ENCODE assay signal across 7 mouse cellular contexts in genomic region chr11:117848271-117848984, GRCm38 (mm10). TPM values are rescaled to one million over a fixed set of nuclear protein-coding genes. Genes with fewer than 3 reads are reported as not detected.
A peak's percentile ranks its signal among the peaks of the same experiment; 100 is the strongest.
DNase-seq lines count a peak whose midpoint lies in the region; ATAC-seq and TF ChIP-seq lines count a peak whose summit lies in the region.

No protein-coding gene starts in this region.

- peak; percentile 48 for DNase-seq in ovary, postnatal 14 days (ENCODE audit: low spot score)
- no peak for DNase-seq in ovary, adult 18-20 months (ENCODE audit: low spot score)
- DNase-seq in liver, adult 2 months (ENCODE audit: extremely low read depth, low read depth, low spot score) = peak; percentile 42
- DNase-seq in retina, embryonic 14.5 days (ENCODE audit: low spot score) = no peak

- peak overlapping the region; percentile 88 for H3K4me3 ChIP-seq in bone marrow macrophage, adult 2 months (ENCODE audit: insufficient read depth, low read length)
- H3K4me3 ChIP-seq in heart, embryonic 14.5 days (ENCODE audit: control insufficient read depth in 1 of 2, insufficient read depth in 1 of 2, low read depth in 1 of 2, low read length in 2 of 2) = peak overlapping the region; percentile 83 to 95
- peak overlapping the region; percentile 66 for H3K4me3 ChIP-seq in liver, adult 2 months (ENCODE audit: insufficient read depth, low read depth, low read length)
- H3K4me3 ChIP-seq in myocyte = peak overlapping the region; percentile 88

- ATAC-seq in heart, embryonic 14.5 days (ENCODE audit: insufficient number of reproducible peaks, insufficient read depth, low FRiP score, low read depth) = peak; percentile 64

- peak overlapping the region; percentile 95 for H3K9ac ChIP-seq in heart, embryonic 14.5 days (ENCODE audit: low read length)
- peak overlapping the region; percentile 86 for H3K9ac ChIP-seq in liver, adult 2 months (ENCODE audit: low read depth, low read length)

- no peaks in the 10 kb centered on the region for H3K27me3 ChIP-seq in heart, embryonic 14.5 days (ENCODE audit: control insufficient read depth, insufficient read depth, low read length)
- no peaks in the 10 kb centered on the region for H3K27me3 ChIP-seq in liver, adult 2 months (ENCODE audit: control insufficient read depth, insufficient read depth, low read length)
- no peaks in the 10 kb centered on the region for H3K27me3 ChIP-seq in myocyte (ENCODE audit: control insufficient read depth, insufficient read depth, insufficient read length)

- H3K9me3 ChIP-seq in heart, embryonic 14.5 days (ENCODE audit: control insufficient read depth, low read length) = no peaks in the 10 kb centered on the region

- H3ac ChIP-seq in myocyte (ENCODE audit: control insufficient read depth, insufficient read length) = peak overlapping the region; percentile 52

- TF ChIP-seq POLR2A in bone marrow macrophage, adult 2 months (IDR thresholded peaks at IDR 0.05; ENCODE audit: borderline replicate concordance, low read depth, low read length) = no peak
- 0 out of 2 replicates have a peak, but pooled peaks have one; percentile 25 for TF ChIP-seq POLR2A in liver, adult 2 months (IDR thresholded peaks at IDR 0.05; ENCODE audit: extremely low read depth, insufficient read depth, low read length)
- TF ChIP-seq POLR2A in myocyte (IDR thresholded peaks at IDR 0.05; ENCODE audit: insufficient read length, low read depth) = peak; percentile 34

- peaks cover 18% of the 10 kb centered on the region for H3K4me1 ChIP-seq in bone marrow macrophage, adult 2 months (ENCODE audit: control insufficient read depth, insufficient read depth, low read length)
- peaks cover 11 to 28% of the 10 kb centered on the region in 2 experiments; a peak in 3 of 4 replicates for H3K4me1 ChIP-seq in heart, embryonic 14.5 days (ENCODE audit: control insufficient read depth in 2 of 2, insufficient read depth in 2 of 2, low read length in 2 of 2)
- H3K4me1 ChIP-seq in liver, adult 2 months (ENCODE audit: control insufficient read depth, insufficient read depth, low read length) = peaks cover 19% of the 10 kb centered on the region

- peaks cover 24% of the 10 kb centered on the region for H3K36me3 ChIP-seq in heart, embryonic 14.5 days (ENCODE audit: control insufficient read depth, insufficient read depth, low read length)
- no peaks in the 10 kb centered on the region for H3K36me3 ChIP-seq in liver, adult 2 months (ENCODE audit: control insufficient read depth, insufficient read depth, low read length)
- H3K36me3 ChIP-seq in myocyte (ENCODE audit: control insufficient read depth, insufficient read depth) = peaks cover 11% of the 10 kb centered on the region

- H3K79me2 ChIP-seq in liver, adult 2 months (ENCODE audit: control insufficient read depth, insufficient read depth, low read length) = peaks cover 6% of the 10 kb centered on the region; the same call in 1 of the 2 replicates
- H3K79me2 ChIP-seq in myocyte (ENCODE audit: control insufficient read depth, insufficient read depth) = peaks cover 43% of the 10 kb centered on the region

- TF ChIP-seq CTCF in bone marrow macrophage, adult 2 months (IDR thresholded peaks at IDR 0.05; ENCODE audit: low read depth, low read length) = no peak
- no peak for TF ChIP-seq CTCF in liver, adult 2 months (IDR thresholded peaks at IDR 0.05; ENCODE audit: low read depth, low read length)

- peak overlapping the region; percentile 92 for H3K4me2 ChIP-seq in heart, embryonic 14.5 days (ENCODE audit: low read length)
- peak overlapping the region; percentile 82 for H3K4me2 ChIP-seq in myocyte (ENCODE audit: low read depth)

- WGBS in heart, embryonic 14.5 days = 7% methylated on average over 19 of the region's 19 CpGs
- WGBS in liver, adult 2 months = 1% methylated on average over 19 of the region's 19 CpGs

- H3K27ac ChIP-seq in bone marrow macrophage, adult 2 months (ENCODE audit: insufficient read depth, low read depth, low read length) = peak overlapping the region; percentile 94
- H3K27ac ChIP-seq in heart, embryonic 14.5 days (replicated peaks in 1 of 2; ENCODE audit: control insufficient read depth in 1 of 2, insufficient read depth in 1 of 2, low read depth in 2 of 2, low read length in 2 of 2) = peak overlapping the region; percentile 97 to 100
- peak overlapping the region; percentile 80 for H3K27ac ChIP-seq in liver, adult 2 months (replicated peaks; ENCODE audit: insufficient read depth, low read depth, low read length)

TF ChIP-seq in myocyte, 11 proteins besides CTCF, POLR2A, EP300 and RAD21:
- TF ChIP-seq POLR2AphosphoS2 (IDR thresholded peaks at IDR 0.05; ENCODE audit: insufficient read length, low read depth) (peak; percentile 51), MYOD1 (IDR thresholded peaks at IDR 0.05; ENCODE audit: control insufficient read depth in 1 of 3, insufficient read length in 2 of 3, low read depth in 2 of 3) (no peak)

RNA-seq across cellular contexts. Expression of gene Birc5, which starts 0.6 kb away (rescaled TPM):
- 97.3 and 103 TPM in 2 replicates for polyA plus RNA-seq in bone marrow macrophage, adult 2 months (2012; ENCODE audit: insufficient read depth, insufficient read length, missing spikeins)
- polyA plus RNA-seq in heart, embryonic 14.5 days (2014; fragmentation: Nextera tagmentation; extraction: Ambion mirVana) = 227 and 240 TPM in 2 replicates
- 0.65 and 2.0 TPM in 2 replicates for total RNA-seq in liver, adult 2 months (2014; rRNA removed)
- 0.82 and 0.92 TPM in 2 replicates for polyA plus RNA-seq in liver, adult 2 months (2012; rRNA removed)
- polyA plus RNA-seq in myocyte (2012; fragmentation: generic; extraction: Trizol) = 60.7 TPM

RNA-seq across cellular contexts. Expression of gene Tmem235, which starts 12.1 kb away (rescaled TPM):
- not detected in 2 replicates for polyA plus RNA-seq in bone marrow macrophage, adult 2 months (2012; ENCODE audit: insufficient read depth, insufficient read length, missing spikeins)
- not detected in 2 replicates for polyA plus RNA-seq in heart, embryonic 14.5 days (2014; fragmentation: Nextera tagmentation; extraction: Ambion mirVana)
- not detected in 2 replicates for total RNA-seq in liver, adult 2 months (2014; rRNA removed)
- polyA plus RNA-seq in liver, adult 2 months (2012; rRNA removed) = not detected in 2 replicates
- polyA plus RNA-seq in myocyte (2012; fragmentation: generic; extraction: Trizol) = not detected

RNA-seq across cellular contexts. Expression of gene Tk1, which starts 22.5 kb away (rescaled TPM):
- 56.8 and 70.1 TPM in 2 replicates for polyA plus RNA-seq in bone marrow macrophage, adult 2 months (2012; ENCODE audit: insufficient read depth, insufficient read length, missing spikeins)
- polyA plus RNA-seq in heart, embryonic 14.5 days (2014; fragmentation: Nextera tagmentation; extraction: Ambion mirVana) = 98.0 and 100 TPM in 2 replicates
- 56.9 and 65.1 TPM in 2 replicates for total RNA-seq in liver, adult 2 months (2014; rRNA removed)
- polyA plus RNA-seq in liver, adult 2 months (2012; rRNA removed) = 45.6 and 69.7 TPM in 2 replicates
- 52.8 TPM for polyA plus RNA-seq in myocyte (2012; fragmentation: generic; extraction: Trizol)

RNA-seq across cellular contexts. Expression of gene Afmid, which starts 22.7 kb away (rescaled TPM):
- polyA plus RNA-seq in bone marrow macrophage, adult 2 months (2012; ENCODE audit: insufficient read depth, insufficient read length, missing spikeins) = 3.5 and 9.9 TPM in 2 replicates
- 18.7 and 20.8 TPM in 2 replicates for polyA plus RNA-seq in heart, embryonic 14.5 days (2014; fragmentation: Nextera tagmentation; extraction: Ambion mirVana)
- total RNA-seq in liver, adult 2 months (2014; rRNA removed) = 119 and 136 TPM in 2 replicates
- polyA plus RNA-seq in liver, adult 2 months (2012; rRNA removed) = 117 and 144 TPM in 2 replicates
- polyA plus RNA-seq in myocyte (2012; fragmentation: generic; extraction: Trizol) = 6.1 TPM

RNA-seq across cellular contexts. Expression of gene Tha1, which starts 24.9 kb away (rescaled TPM):
- 2.8 and 4.5 TPM in 2 replicates for polyA plus RNA-seq in bone marrow macrophage, adult 2 months (2012; ENCODE audit: insufficient read depth, insufficient read length, missing spikeins)
- 4.9 and 5.6 TPM in 2 replicates for polyA plus RNA-seq in heart, embryonic 14.5 days (2014; fragmentation: Nextera tagmentation; extraction: Ambion mirVana)
- total RNA-seq in liver, adult 2 months (2014; rRNA removed) = 6.1 and 7.4 TPM in 2 replicates
- polyA plus RNA-seq in liver, adult 2 months (2012; rRNA removed) = 10.0 and 11.4 TPM in 2 replicates
- polyA plus RNA-seq in myocyte (2012; fragmentation: generic; extraction: Trizol) = 2.5 TPM

Comparison
In these comparisons a context has a peak if more than half of its experiments do, and no peak if none do; other contexts are left out.
1. DNase-seq: peak in ovary, postnatal 14 days (single experiment) and liver, adult 2 months (single experiment); none in ovary, adult 18-20 months (single experiment) and retina, embryonic 14.5 days (single experiment).
2. RNA of gene Birc5, which starts 0.6 kb away (polyA plus RNA-seq): 227 to 240 TPM in heart, embryonic 14.5 days, 97.3 to 103 TPM in bone marrow macrophage, adult 2 months and 60.7 TPM in myocyte (single experiment); 0.82 to 0.92 TPM in liver, adult 2 months; every median in the first group is over 10 times any median in the second.
3. Peak in every context shown above with its lines, with median percentiles within 50 percentile points of each other: H3K27ac ChIP-seq and H3K4me3 ChIP-seq.